Mouse (Mus musculus): ENCODE measurements around the gene Rbm14.

DNA sequence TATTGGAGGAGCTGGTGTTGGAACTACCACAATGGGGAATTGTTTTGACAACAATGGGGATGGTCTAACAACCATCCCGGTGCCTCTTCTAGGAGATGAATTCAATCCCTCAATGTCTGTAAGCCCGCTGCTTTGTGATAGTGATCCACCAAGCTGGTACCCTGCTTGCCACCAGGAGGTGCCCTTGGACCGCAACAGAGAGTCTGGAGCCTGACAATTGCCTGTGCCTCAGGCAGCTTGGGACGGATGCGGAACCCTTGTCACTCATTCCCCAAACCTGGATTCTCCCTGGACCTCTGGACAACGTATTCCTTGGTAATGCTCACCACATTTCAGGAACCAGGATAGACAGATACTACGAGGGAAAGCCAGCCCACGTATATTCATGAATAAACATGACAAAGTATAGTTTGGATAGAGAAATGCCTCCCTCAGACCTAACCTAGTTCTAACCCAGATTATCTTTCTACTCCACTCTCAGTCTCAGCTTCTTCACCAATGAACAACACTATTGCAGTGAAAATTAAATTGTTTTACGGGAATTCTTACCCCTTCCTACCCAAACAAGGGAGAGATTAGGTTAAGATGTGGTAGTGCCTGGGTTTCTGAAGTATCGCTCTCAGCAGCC is 55.8 kb downstream of the Rbm14 start:
- TF ChIP-seq POLR2A (IDR thresholded peaks at IDR 0.05; ENCODE audit: low read depth, low read length) (no peak), CTCF (conservative IDR thresholded peaks at IDR 0.05; ENCODE audit: insufficient read depth, insufficient read length, low read depth, low read length) (peak; percentile 99)

Data from kidney, adult 2 months (tissue).